Mouse (Mus musculus) forebrain, embryonic 14.5 days (tissue): ENCODE data around the gene Tmem101. TPM values are rescaled to one million over a fixed set of nuclear protein-coding genes. Genes with fewer than 3 reads are reported as not detected.
A peak's percentile ranks its signal among the peaks of the same experiment; 100 is the strongest.
"Not testable (repeated sequence)": the region's sequence is repeated elsewhere in the genome, so short reads cannot be mapped to it uniquely, and the experiment has no call there.

Experiments used
- ATAC-seq: fragments of 200-750 bp; cut with Nextera tagmentation; 2 replicates; pipeline ENCODE4 v1.8.0; 2017; ENCODE audit warnings: mild to moderate bottlenecking, moderate library complexity
- DNase-seq: peaks from one replicate; pipeline ENCODE4 v3.0.0-alpha.2; 2015; ENCODE audit warnings: low spot score
- H3K27ac ChIP-seq: fragments of 300-500 bp; sonication (generic); 2 replicates; pipeline ENCODE4 v1.5.1; 2014; ENCODE audit warnings: low read depth, mild to moderate bottlenecking, control low read depth, low read length, moderate library complexity
- H3K27me3 ChIP-seq: fragments of 300-500 bp; sonication (generic); replicated peaks from 2 replicates; pipeline ENCODE4 v1.6.1; 2014; ENCODE audit warnings: low read length, control low read depth, mixed read lengths; ENCODE audit not compliant: control insufficient read depth, insufficient read depth
- H3K36me3 ChIP-seq: fragments of 300-500 bp; sonication (generic); 2 replicates; pipeline ENCODE4 v1.6.1; 2014; ENCODE audit warnings: low read length, control low read depth; ENCODE audit not compliant: control insufficient read depth, insufficient read depth
- H3K4me1 ChIP-seq: fragments of 300-500 bp; sonication (generic); 2 replicates; pipeline ENCODE4 v1.6.1; 2014; ENCODE audit warnings: antibody characterized with exemption, low read length, control low read depth; ENCODE audit not compliant: control insufficient read depth, insufficient read depth
- H3K4me2 ChIP-seq: fragments of 300-500 bp; sonication (generic); 2 replicates; pipeline ENCODE4 v1.6.1; 2014; ENCODE audit warnings: mild to moderate bottlenecking, control low read depth, low read length
- H3K4me3 ChIP-seq: fragments of 300-500 bp; sonication (generic); 2 replicates; pipeline ENCODE4 v1.5.1; 2014; ENCODE audit warnings: low read depth, low read length, control low read depth
- H3K9ac ChIP-seq: fragments of 300-500 bp; sonication (generic); 2 replicates; pipeline ENCODE4 v1.6.1; 2014; ENCODE audit warnings: mild to moderate bottlenecking, low read length, control low read depth, moderate library complexity
- H3K9me3 ChIP-seq: fragments of 300-500 bp; sonication (generic); replicated peaks from 2 replicates; pipeline ENCODE4 v1.6.1; 2016; ENCODE audit warnings: low read length, control low read depth, mixed read lengths; ENCODE audit not compliant: control insufficient read depth
- WGBS: fragments of 180-500 bp; shearing (Covaris S2); extraction: QIAGEN DNeasy Blood & Tissue Kit; methylation state at CpG from one replicate; pipeline ENCODE4 v1.1.7; 2014; 5-methylcytosine and 5-hydroxymethylcytosine counted together
- polyA plus RNA-seq: library from polyadenylated mRNA; unstranded; fragments of >200 nt; fragmentation: Nextera tagmentation; extraction: Ambion mirVana; gene quantifications from 2 replicates; pipeline ENCODE4 v1.2.1, GENCODE M21; 2014

Gene Tmem101
- polyA plus RNA-seq, 1 experiment from 2014 or later = 32.5 TPM

GRCm38 (mm10) chr11:102165971-102166722 is 9.9 kb upstream of the Tmem101 start:
- H3K4me3 ChIP-seq = no peak overlapping the region
- H3K4me2 ChIP-seq = no peak overlapping the region
- no peaks in the 10 kb centered on the region for H3K27me3 ChIP-seq
- no peaks in the 10 kb centered on the region for H3K4me1 ChIP-seq
- peak; percentile 52 for DNase-seq
- no peak overlapping the region for H3K9ac ChIP-seq
- H3K36me3 ChIP-seq = peaks cover 72% of the 10 kb centered on the region
- no peak overlapping the region for H3K27ac ChIP-seq
- no peaks in the 10 kb centered on the region for H3K9me3 ChIP-seq
- ATAC-seq = no peak; the same call in 1 of the 2 replicates
- 69% methylated on average over 6 of the region's 6 CpGs for WGBS

GRCm38 (mm10) chr11:102159781-102160180 is 3.6 kb upstream of the Tmem101 start:
- peaks cover 33% of the 10 kb centered on the region for H3K36me3 ChIP-seq
- no peak overlapping the region for H3K9ac ChIP-seq
- DNase-seq (no peak), ATAC-seq (no peak)
- peaks cover 6% of the 10 kb centered on the region for H3K4me1 ChIP-seq
- no peaks in the 10 kb centered on the region for H3K9me3 ChIP-seq
- 78% methylated on average over 5 of the region's 5 CpGs for WGBS
- H3K27me3 ChIP-seq = no peaks in the 10 kb centered on the region
- no peak overlapping the region for H3K4me2 ChIP-seq
- H3K27ac ChIP-seq = no peak overlapping the region
- H3K4me3 ChIP-seq = no peak overlapping the region

- H3K9me3 ChIP-seq, H3K4me1 ChIP-seq, H3K9ac ChIP-seq, DNase-seq, ATAC-seq, H3K4me3 ChIP-seq, H3K27me3 ChIP-seq, H3K4me2 ChIP-seq, H3K27ac ChIP-seq: not testable (repeated sequence)
- peaks cover 26% of the 10 kb centered on the region for H3K36me3 ChIP-seq
- 86% methylated on average over 2 of the region's 2 CpGs for WGBS
Measured at GRCm38 (mm10) chr11:102158024-102158423, 1.8 kb upstream of the Tmem101 start.

- Histone ChIP-seq H3K36me3 (peaks cover 23% of the 10 kb centered on the region), H3K9me3 (no peaks in the 10 kb centered on the region), H3K4me3 (no peak overlapping the region), H3K27me3 (no peaks in the 10 kb centered on the region), H3K4me1 (peaks cover 6% of the 10 kb centered on the region), H3K4me2 (no peak overlapping the region), H3K27ac (no peak overlapping the region), H3K9ac (no peak overlapping the region)
- DNase-seq = no peak
- peak; percentile 47 for ATAC-seq
- 12% methylated on average over 1 of the region's 1 CpGs for WGBS
Measured at GRCm38 (mm10) chr11:102156786-102157089, 534 bp upstream of the Tmem101 start.

- Histone ChIP-seq H3K9me3 (no peaks in the 10 kb centered on the region), H3K9ac (no peak overlapping the region), H3K27me3 (peaks cover 62% of the 10 kb centered on the region), H3K36me3 (0 out of 2 replicates have a peak, but pooled peaks cover under 1% of the 10 kb centered on the region), H3K4me1 (no peaks in the 10 kb centered on the region), H3K4me2 (no peak overlapping the region), H3K27ac (no peak overlapping the region), H3K4me3 (no peak overlapping the region)
- 15% methylated on average over 34 of the region's 34 CpGs for WGBS
- no peak for DNase-seq
- ATAC-seq = no peak
Measured at GRCm38 (mm10) chr11:102147213-102147989, 8.8 kb downstream of the Tmem101 start.

- no peak overlapping the region for H3K4me3 ChIP-seq
- H3K27ac ChIP-seq = no peak overlapping the region
- H3K27me3 ChIP-seq = peaks cover 62% of the 10 kb centered on the region
- ATAC-seq = no peak
- 7% methylated on average over 17 of the region's 17 CpGs for WGBS
- H3K4me2 ChIP-seq = no peak overlapping the region
- no peak overlapping the region for H3K9ac ChIP-seq
- no peak for DNase-seq
- H3K9me3 ChIP-seq = no peaks in the 10 kb centered on the region
- no peaks in the 10 kb centered on the region for H3K36me3 ChIP-seq
- H3K4me1 ChIP-seq = no peaks in the 10 kb centered on the region
Measured at GRCm38 (mm10) chr11:102146531-102146930, 9.7 kb downstream of the Tmem101 start.

- Histone ChIP-seq H3K9ac (no peak overlapping the region), H3K27me3 (peaks cover 62% of the 10 kb centered on the region), H3K4me3 (no peak overlapping the region), H3K27ac (no peak overlapping the region), H3K4me1 (no peaks in the 10 kb centered on the region), H3K36me3 (no peaks in the 10 kb centered on the region), H3K9me3 (no peaks in the 10 kb centered on the region), H3K4me2 (no peak overlapping the region)
- WGBS = 8% methylated on average over 16 of the region's 16 CpGs
- DNase-seq (no peak), ATAC-seq (no peak)
Measured at GRCm38 (mm10) chr11:102146005-102146404, 10.2 kb downstream of the Tmem101 start.

- Histone ChIP-seq H3K27me3 (peaks cover 62% of the 10 kb centered on the region), H3K4me2 (peak within 1 kb of the TSS; percentile 31), H3K36me3 (no peaks in the 10 kb centered on the region), H3K4me1 (no peaks in the 10 kb centered on the region), H3K4me3 (peak within 1 kb of the TSS; percentile 11; the same call in 1 of the 2 replicates), H3K9me3 (no peaks in the 10 kb centered on the region), H3K27ac (no peak within 1 kb of the TSS), H3K9ac (no peak within 1 kb of the TSS)
- DNase-seq (no peak), ATAC-seq (no peak)
- 3% methylated on average over 38 of the region's 50 CpGs for WGBS
Measured at GRCm38 (mm10) chr11:102145471-102146001, 10.7 kb downstream of the Tmem101 start, which contains the start of gene Nags. Gene Nags, plus strand, starts transcription at chr11:102145513.
